Mouse (Mus musculus) ES-E14 (cell line): Measurements from ENCODE around the gene Efcab3. TPM values are rescaled to one million over a fixed set of nuclear protein-coding genes. Genes with fewer than 3 reads are reported as not detected.

ENCODE experiments used
- DNase-seq: peaks from one replicate; pipeline ENCODE4 v3.0.0-alpha.2; 2013; ENCODE audit warnings: low read depth, low spot score
- H3K27ac ChIP-seq: 2 replicates; pipeline ENCODE4 v1.5.1; 2012; ENCODE audit warnings: low read depth, mild to moderate bottlenecking, low read length, moderate library complexity, mixed read lengths; ENCODE audit not compliant: poor library complexity, insufficient read depth, severe bottlenecking
- H3K36me3 ChIP-seq: 2 replicates; pipeline ENCODE4 v1.6.1; 2012; ENCODE audit warnings: mild to moderate bottlenecking, low read length, moderate library complexity, mixed read lengths; ENCODE audit not compliant: control insufficient read depth, poor library complexity, insufficient read depth, severe bottlenecking
- H3K4me1 ChIP-seq, 2 experiments: fragments of 150-350 bp in 1 of 2; sonication (generic) in 1 of 2; 2 replicates each; pipeline ENCODE4 v1.6.1; 2012; ENCODE audit warnings: low read length in 2 of 2, mild to moderate bottlenecking in 1 of 2, mixed read lengths in 1 of 2; ENCODE audit not compliant: control insufficient read depth in 2 of 2, insufficient read depth in 2 of 2, poor library complexity in 1 of 2
- H3K4me3 ChIP-seq, 2 experiments: fragments of 150-350 bp in 1 of 2; sonication (generic) in 1 of 2; 2 replicates each; pipeline ENCODE4 v1.5.1; 2012; ENCODE audit warnings: low read length in 2 of 2, low read depth in 1 of 2, mild to moderate bottlenecking in 1 of 2, mixed read lengths in 1 of 2; ENCODE audit not compliant: insufficient read depth in 1 of 2, poor library complexity in 1 of 2, severe bottlenecking in 1 of 2
- H3K9ac ChIP-seq: 2 replicates; pipeline ENCODE4 v1.6.1; 2012; ENCODE audit warnings: low read depth, mild to moderate bottlenecking, low read length, mixed read lengths; ENCODE audit not compliant: poor library complexity, insufficient read depth, severe bottlenecking
- H3K9me3 ChIP-seq: fragments of 150-350 bp; sonication (generic); 2 replicates; pipeline ENCODE4 v1.6.1; 2012; ENCODE audit warnings: low read depth, mild to moderate bottlenecking, low read length; ENCODE audit not compliant: control insufficient read depth, insufficient read depth
- CHD2 ChIP-seq: IDR thresholded peaks from 2 replicates; pipeline ENCODE4 v1.6.1; 2014; ENCODE audit warnings: mild to moderate bottlenecking, low read depth, low read length, inconsistent platforms
- HCFC1 ChIP-seq: IDR thresholded peaks from 2 replicates; pipeline ENCODE4 v1.6.1; 2012; ENCODE audit warnings: low read length, inconsistent platforms, borderline replicate concordance; ENCODE audit not compliant: insufficient read depth
- MAFK ChIP-seq: IDR thresholded peaks from 2 replicates; pipeline ENCODE4 v1.6.1; 2014; ENCODE audit warnings: mild to moderate bottlenecking, low read depth, low read length, inconsistent platforms; ENCODE audit not compliant: insufficient read depth
- ZC3H11A ChIP-seq: IDR thresholded peaks from 2 replicates; pipeline ENCODE4 v1.6.1; 2012; ENCODE audit warnings: low read depth, mild to moderate bottlenecking, inconsistent platforms, low read length, borderline replicate concordance
- ZNF384 ChIP-seq: IDR thresholded peaks from 2 replicates; pipeline ENCODE4 v1.6.1; 2012; ENCODE audit warnings: low read depth, low read length, inconsistent platforms
- in situ Hi-C, 2 experiments: fragments of 600-800 bp; cut with MboI; formaldehyde crosslinking; loops; one replicate each; pipeline ENCODE4 v1.15.1; 2025; ENCODE audit warnings: low sequenced_read_pairs in 2 of 2, inconsistent platforms in 1 of 2; ENCODE audit not compliant: unreplicated experiment in 2 of 2
- total RNA-seq: library from RNA; depleted of rRNA; stranded (reverse); fragments of 300-350 nt; gene quantifications from 2 replicates; pipeline ENCODE4 v1.2.3, GENCODE M21; 2012; rRNA removed

Efcab3 gene
- total RNA-seq, 1 experiment = 0.31 TPM

DNA sequence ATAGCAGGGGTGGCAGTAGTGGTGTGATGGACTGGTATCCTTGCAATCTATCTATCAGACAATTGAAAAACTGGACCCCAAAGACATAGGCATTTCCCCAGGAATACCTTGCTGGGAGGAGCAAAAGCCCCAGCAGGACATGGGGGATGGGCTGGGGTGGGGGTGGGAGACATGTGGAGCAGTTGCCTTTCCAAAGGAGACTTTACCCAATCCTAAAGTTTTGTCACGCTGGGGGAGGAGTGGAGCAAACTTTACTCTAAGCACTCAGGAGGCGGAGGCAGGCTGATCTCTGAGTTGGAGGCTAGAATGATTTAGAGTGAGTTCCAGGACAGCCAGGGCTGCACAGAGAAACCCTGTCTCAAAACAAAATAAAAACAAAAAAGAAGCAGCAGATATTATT is 98.0 kb downstream of the Efcab3 start:
- H3K9ac ChIP-seq = no peak overlapping the region
- in situ Hi-C loops = loop anchor here in 1 of 2 experiments (25.0 kb wide), 1 partner anchor 1199 kb away; the partner anchor contains the start of genes Arf2 and Nsf
- TF ChIP-seq ZNF384 = no peak
- no peak for TF ChIP-seq CHD2
- no peak for TF ChIP-seq ZC3H11A
- no peak for TF ChIP-seq MAFK
- TF ChIP-seq HCFC1 = no peak
- H3K4me3 ChIP-seq = no peak overlapping the region
- H3K4me1 ChIP-seq = peaks cover 2 to 26% of the 10 kb centered on the region in 2 experiments
- no peaks in the 10 kb centered on the region for H3K9me3 ChIP-seq
- no peaks in the 10 kb centered on the region for H3K36me3 ChIP-seq
- no peak for DNase-seq
- peak overlapping the region; percentile 6; the same call in 1 of the 2 replicates for H3K27ac ChIP-seq

DNA sequence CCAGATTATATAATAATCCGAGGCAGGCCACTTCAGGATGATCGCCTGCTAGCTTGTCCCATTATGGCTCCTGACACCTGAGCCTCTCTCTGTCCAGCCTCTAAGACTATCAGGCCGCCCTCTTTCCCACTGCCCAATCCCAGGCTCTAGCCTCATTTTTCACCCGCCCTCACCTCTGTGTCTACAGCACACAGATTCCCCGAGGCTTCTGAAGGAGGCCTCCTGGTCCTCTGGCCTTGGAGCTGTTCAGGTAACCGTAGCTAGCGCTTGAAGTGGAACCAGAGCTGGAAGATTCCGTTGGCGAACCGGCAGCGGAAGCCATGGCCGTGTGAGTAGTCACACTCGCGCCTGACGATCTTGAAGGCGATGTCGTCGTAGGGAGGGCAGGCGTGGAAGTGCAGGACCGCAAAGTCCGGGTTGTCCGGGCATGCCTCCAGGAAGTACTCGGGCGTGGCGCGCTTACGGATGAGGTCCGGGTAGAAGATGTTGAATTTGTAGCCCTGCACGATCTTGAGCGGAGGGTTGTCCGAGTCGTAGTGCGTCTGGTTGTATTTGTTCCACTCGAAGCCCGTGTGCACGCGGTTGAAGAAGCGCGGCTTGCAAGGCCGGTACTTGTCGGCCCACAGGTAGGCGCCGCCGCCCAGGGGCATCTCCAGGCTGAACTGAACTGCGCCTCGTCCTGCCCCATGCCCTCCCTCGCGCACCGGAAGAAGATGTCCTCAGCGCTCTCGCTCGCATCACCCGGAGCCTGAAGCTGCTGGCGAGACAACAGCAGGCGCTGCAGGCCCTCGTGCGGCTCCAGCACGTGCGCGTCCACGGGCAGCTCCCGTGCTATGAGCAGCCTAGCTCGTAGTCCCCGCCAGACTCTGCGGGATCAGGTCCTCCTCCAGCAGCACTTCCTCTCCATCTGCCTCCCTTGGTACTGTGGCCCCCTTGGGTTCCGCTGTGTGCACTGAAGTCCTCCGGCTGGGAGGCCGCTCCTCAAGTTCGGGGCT is 101.4 kb downstream of the Efcab3 start:
- Histone ChIP-seq H3K4me3 (peak overlapping the region; percentile 42 to 54), H3K27ac (no peak overlapping the region), H3K9me3 (no peaks in the 10 kb centered on the region), H3K9ac (peak overlapping the region; percentile 31), H3K36me3 (peaks cover 1% of the 10 kb centered on the region; the same call in 1 of the 2 replicates), H3K4me1 (peaks cover 0 to 22% of the 10 kb centered on the region in 2 experiments; a peak in 3 of 4 replicates)
- TF ChIP-seq ZNF384 = no peak
- no peak for TF ChIP-seq ZC3H11A
- no peak for DNase-seq
- in situ Hi-C loops = loop anchor here in 1 of 2 experiments (25.0 kb wide), 1 partner anchor 1203 kb away; the partner anchor contains the start of genes Arf2 and Nsf

DNA sequence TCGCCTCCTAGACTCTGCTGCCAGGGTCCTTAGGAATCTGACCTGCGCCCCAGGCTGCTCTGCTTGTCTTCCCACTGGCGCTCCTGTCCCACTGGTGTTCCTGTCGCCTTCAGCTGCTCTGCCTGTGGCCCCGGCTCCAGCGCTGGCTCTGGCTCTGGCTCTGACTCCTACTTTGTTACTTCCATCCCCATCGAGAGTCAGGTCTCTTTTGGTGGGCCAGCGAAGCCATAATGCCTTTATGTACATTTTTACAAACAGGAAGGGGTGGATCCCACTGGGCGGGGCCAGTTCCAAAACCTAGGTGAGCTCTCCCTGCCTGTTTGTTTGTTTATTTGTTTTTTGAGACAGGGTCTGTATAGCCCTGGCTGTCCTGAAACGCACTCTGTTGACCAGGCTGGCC is 103.4 kb downstream of the Efcab3 start:
- in situ Hi-C loops = loop anchor here in 1 of 2 experiments (25.0 kb wide), 1 partner anchor 1204 kb away; the partner anchor contains the start of genes Arf2 and Nsf

More for the DNA sequence above, 103.4 kb downstream of the Efcab3 start:
- Histone ChIP-seq H3K4me3 (peak overlapping the region; percentile 42 to 54), H3K9me3 (no peaks in the 10 kb centered on the region), H3K27ac (no peak overlapping the region), H3K9ac (peak overlapping the region; percentile 62), H3K4me1 (peaks cover 3 to 19% of the 10 kb centered on the region in 2 experiments; a peak in 2 of 4 replicates), H3K36me3 (peaks cover 1% of the 10 kb centered on the region; the same call in 1 of the 2 replicates)
- DNase-seq = no peak
- no peak for TF ChIP-seq CHD2
- TF ChIP-seq ZC3H11A = no peak
- no peak for TF ChIP-seq MAFK
- no peak for TF ChIP-seq HCFC1
- no peak for TF ChIP-seq ZNF384

Other genes with a start within 250 kb of the Efcab3 start
- gene Mettl2, start 62.8 kb downstream of the Efcab3 start, total RNA-seq = 44.2 and 57.6 TPM in 2 replicates
- gene Gm10842, start 83.3 kb downstream of the Efcab3 start, total RNA-seq = not detected in 2 replicates
- 75.5 and 96.2 TPM in 2 replicates for gene Tlk2, start 115.2 kb downstream of the Efcab3 start, total RNA-seq
- 15.9 and 16.5 TPM in 2 replicates for gene Mrc2, start 229.1 kb downstream of the Efcab3 start, total RNA-seq